In the genomic region with DNA sequence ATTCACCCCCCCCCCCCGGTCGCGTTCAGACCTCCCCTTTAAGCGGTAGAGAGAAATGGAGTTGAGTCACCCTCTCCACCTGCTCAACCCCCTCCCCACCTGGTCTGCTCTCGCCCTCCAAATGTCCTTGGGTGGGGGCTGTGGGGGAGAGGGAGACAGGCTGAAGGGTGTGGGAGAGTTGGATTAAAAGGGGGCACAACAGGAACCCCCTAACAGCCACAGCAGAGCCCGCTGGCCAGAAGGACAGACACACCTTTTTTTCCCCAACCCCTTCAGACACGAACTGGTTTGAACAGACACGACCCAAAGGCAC, we compare ENCODE assay signal across 9 mouse cellular contexts. TPM values are rescaled to one million over a fixed set of nuclear protein-coding genes. Genes with fewer than 3 reads are reported as not detected.
A peak's percentile ranks its signal among the peaks of the same experiment; 100 is the strongest.
DNase-seq lines count a peak whose midpoint lies in the region; ATAC-seq and TF ChIP-seq lines count a peak whose summit lies in the region.
"Had no signal": no experiment of that assay in that cellular context is flagged by ENCODE, and none has a peak within 500 bp of the region (broad histone marks: within the 10 kb centered on the region; RNA-seq: fewer than 3 reads in every experiment).

No protein-coding gene starts in this region.

- H3K4me2 ChIP-seq in kidney, postnatal 0 days (ENCODE audit: low read length): peak overlapping the region; percentile 47
- H3K4me2 ChIP-seq in hindbrain, embryonic 16.5 days (ENCODE audit: low read length): peak overlapping the region; percentile 95
- H3K4me2 ChIP-seq in midbrain, embryonic 16.5 days (ENCODE audit: low read length): peak overlapping the region; percentile 99

- WGBS in kidney, postnatal 0 days: 2% methylated on average over 8 of the region's 8 CpGs
- 0% methylated on average over 8 of the region's 8 CpGs for WGBS in embryonic facial prominence, embryonic 10.5 days
- WGBS in hindbrain, embryonic 16.5 days: 2% methylated on average over 8 of the region's 8 CpGs
- 2% methylated on average over 8 of the region's 8 CpGs for WGBS in midbrain, embryonic 16.5 days

- H3K4me1 ChIP-seq in kidney, postnatal 0 days (replicated peaks; ENCODE audit: insufficient read depth, low read length): peaks cover 23% of the 10 kb centered on the region
- H3K4me1 ChIP-seq in embryonic facial prominence, embryonic 10.5 days: peaks cover 59% of the 10 kb centered on the region
- peaks cover 23% of the 10 kb centered on the region for H3K4me1 ChIP-seq in hindbrain, embryonic 16.5 days (ENCODE audit: control insufficient read depth, insufficient read depth, low read depth, low read length)
- H3K4me1 ChIP-seq in midbrain, embryonic 16.5 days (ENCODE audit: control insufficient read depth, insufficient read depth, low read length): peaks cover 31% of the 10 kb centered on the region

- no peak for TF ChIP-seq CTCF in kidney, postnatal 0 days (IDR thresholded peaks at IDR 0.05; ENCODE audit: low read depth)

- H3K36me3 ChIP-seq in kidney, postnatal 0 days (ENCODE audit: insufficient read depth, low read length): no peaks in the 10 kb centered on the region
- no peaks in the 10 kb centered on the region for H3K36me3 ChIP-seq in embryonic facial prominence, embryonic 10.5 days (replicated peaks)
- no peaks in the 10 kb centered on the region for H3K36me3 ChIP-seq in hindbrain, embryonic 16.5 days (ENCODE audit: control insufficient read depth, insufficient read depth, low read length)
- H3K36me3 ChIP-seq in midbrain, embryonic 16.5 days (ENCODE audit: control insufficient read depth, insufficient read depth, low read length): no peaks in the 10 kb centered on the region

- ATAC-seq in kidney, postnatal 0 days (replicated peaks; ENCODE audit: low FRiP score, low read depth): no peak
- peak; percentile 4; the same call in 1 of the 2 replicates for ATAC-seq in hindbrain, embryonic 16.5 days
- peak; percentile 10 for ATAC-seq in midbrain, embryonic 16.5 days

- no peak overlapping the region for H3K27ac ChIP-seq in kidney, postnatal 0 days
- H3K27ac ChIP-seq in embryonic facial prominence, embryonic 10.5 days (replicated peaks): no peak overlapping the region
- H3K27ac ChIP-seq in hindbrain, embryonic 16.5 days (ENCODE audit: low read depth, low read length): peak overlapping the region; percentile 69
- peak overlapping the region; percentile 67; the same call in 1 of the 2 replicates for H3K27ac ChIP-seq in midbrain, embryonic 16.5 days (ENCODE audit: low read length)

- peaks cover 62% of the 10 kb centered on the region for H3K27me3 ChIP-seq in kidney, postnatal 0 days (ENCODE audit: insufficient read depth, low read length)
- H3K27me3 ChIP-seq in embryonic facial prominence, embryonic 10.5 days (replicated peaks; ENCODE audit: low read depth, poor library complexity, severe bottlenecking): peaks cover 100% of the 10 kb centered on the region
- peaks cover 40% of the 10 kb centered on the region for H3K27me3 ChIP-seq in hindbrain, embryonic 16.5 days (replicated peaks; ENCODE audit: control insufficient read depth, insufficient read depth, low read length)
- H3K27me3 ChIP-seq in midbrain, embryonic 16.5 days (ENCODE audit: control insufficient read depth, insufficient read depth, low read depth, low read length): peaks cover 33% of the 10 kb centered on the region

- H3K4me3 ChIP-seq in kidney, postnatal 0 days (replicated peaks; ENCODE audit: low read depth, low read length): peak overlapping the region; percentile 12; the same call in 1 of the 2 replicates
- H3K4me3 ChIP-seq in embryonic facial prominence, embryonic 10.5 days: peak overlapping the region; percentile 58
- H3K4me3 ChIP-seq in hindbrain, embryonic 16.5 days (ENCODE audit: low read length): peak overlapping the region; percentile 53
- H3K4me3 ChIP-seq in midbrain, embryonic 16.5 days (ENCODE audit: low read depth, low read length): peak overlapping the region; percentile 59

- no peak for DNase-seq in kidney, postnatal 0 days (ENCODE audit: low spot score)
- no peak for DNase-seq in kidney, adult 18-20 months
- DNase-seq in embryonic facial prominence, embryonic 10.5 days (ENCODE audit: low spot score): no peak
- DNase-seq in urinary bladder, adult 18-20 months (ENCODE audit: low spot score in 2 of 2): no peak
- DNase-seq in cerebellum, adult 9-10 months: no peak
- no peak for DNase-seq in adrenal gland, adult 2 months
- DNase-seq: gastrocnemius, postnatal 14 days had no signal

- no peaks in the 10 kb centered on the region for H3K9me3 ChIP-seq in kidney, postnatal 0 days (replicated peaks; ENCODE audit: low read length)
- H3K9me3 ChIP-seq in embryonic facial prominence, embryonic 10.5 days: no peaks in the 10 kb centered on the region
- H3K9me3 ChIP-seq in hindbrain, embryonic 16.5 days (ENCODE audit: control insufficient read depth, low read length): no peaks in the 10 kb centered on the region
- no peaks in the 10 kb centered on the region for H3K9me3 ChIP-seq in midbrain, embryonic 16.5 days (replicated peaks; ENCODE audit: control insufficient read depth, low read length, poor library complexity, severe bottlenecking)

- no peak overlapping the region for H3K9ac ChIP-seq in kidney, postnatal 0 days (ENCODE audit: low read depth, low read length)
- peak overlapping the region; percentile 64 for H3K9ac ChIP-seq in hindbrain, embryonic 16.5 days (ENCODE audit: low read depth, low read length)
- H3K9ac ChIP-seq in midbrain, embryonic 16.5 days (ENCODE audit: low read depth, low read length): peak overlapping the region; percentile 33

RNA-seq across cellular contexts. Expression of a gene that starts 3.0 kb away (rescaled TPM):
- polyA plus RNA-seq in kidney, postnatal 0 days (2015; fragmentation: Nextera tagmentation; extraction: Ambion mirVana): 0.21 and 0.42 TPM in 2 replicates
- polyA plus RNA-seq in embryonic facial prominence, embryonic 10.5 days (2016; fragmentation: Nextera tagmentation; extraction: Ambion mirVana): 0.39 and 0.40 TPM in 2 replicates
- polyA plus RNA-seq in hindbrain, embryonic 16.5 days (2015; fragmentation: Nextera tagmentation; extraction: Ambion mirVana): 14.1 and 17.0 TPM in 2 replicates
- polyA plus RNA-seq in midbrain, embryonic 16.5 days (2015; fragmentation: Nextera tagmentation; extraction: Ambion mirVana): 12.6 and 15.6 TPM in 2 replicates
- total RNA-seq in adrenal gland, adult 2 months (2021): 10 to 100 TPM; 10.1 to 51.2 TPM
- 5.3 and 7.0 TPM in 2 replicates for polyA plus RNA-seq in adrenal gland, adult 2 months (2012; rRNA removed)
- total RNA-seq: gastrocnemius, postnatal 14 days had no signal

RNA-seq across cellular contexts. Expression of a gene that starts 16.7 kb away (rescaled TPM):
- polyA plus RNA-seq in kidney, postnatal 0 days (2015; fragmentation: Nextera tagmentation; extraction: Ambion mirVana): 160 and 172 TPM in 2 replicates
- 177 and 178 TPM in 2 replicates for polyA plus RNA-seq in embryonic facial prominence, embryonic 10.5 days (2016; fragmentation: Nextera tagmentation; extraction: Ambion mirVana)
- polyA plus RNA-seq in hindbrain, embryonic 16.5 days (2015; fragmentation: Nextera tagmentation; extraction: Ambion mirVana): 242 and 260 TPM in 2 replicates
- 296 and 303 TPM in 2 replicates for polyA plus RNA-seq in midbrain, embryonic 16.5 days (2015; fragmentation: Nextera tagmentation; extraction: Ambion mirVana)
- total RNA-seq in adrenal gland, adult 2 months (2021): 100 to 1,000 TPM in 1 of 2 experiments, 10 to 100 TPM in 1; 75.4 to 114 TPM
- polyA plus RNA-seq in adrenal gland, adult 2 months (2012; rRNA removed): 46.5 and 56.7 TPM in 2 replicates

RNA-seq across cellular contexts. Expression of a gene that starts 41.4 kb away (rescaled TPM):
- polyA plus RNA-seq in kidney, postnatal 0 days (2015; fragmentation: Nextera tagmentation; extraction: Ambion mirVana): 86.5 and 91.1 TPM in 2 replicates
- 106 and 117 TPM in 2 replicates for polyA plus RNA-seq in embryonic facial prominence, embryonic 10.5 days (2016; fragmentation: Nextera tagmentation; extraction: Ambion mirVana)
- 144 and 156 TPM in 2 replicates for polyA plus RNA-seq in hindbrain, embryonic 16.5 days (2015; fragmentation: Nextera tagmentation; extraction: Ambion mirVana)
- 136 and 144 TPM in 2 replicates for polyA plus RNA-seq in midbrain, embryonic 16.5 days (2015; fragmentation: Nextera tagmentation; extraction: Ambion mirVana)
- total RNA-seq in adrenal gland, adult 2 months (2021): 100 to 1,000 TPM; 102 to 109 TPM
- 151 and 155 TPM in 2 replicates for polyA plus RNA-seq in adrenal gland, adult 2 months (2012; rRNA removed)

RNA-seq across cellular contexts. Expression of a gene that starts 42.4 kb away (rescaled TPM):
- 30.6 and 32.0 TPM in 2 replicates for polyA plus RNA-seq in kidney, postnatal 0 days (2015; fragmentation: Nextera tagmentation; extraction: Ambion mirVana)
- 42.6 and 44.6 TPM in 2 replicates for polyA plus RNA-seq in embryonic facial prominence, embryonic 10.5 days (2016; fragmentation: Nextera tagmentation; extraction: Ambion mirVana)
- 36.3 and 39.7 TPM in 2 replicates for polyA plus RNA-seq in hindbrain, embryonic 16.5 days (2015; fragmentation: Nextera tagmentation; extraction: Ambion mirVana)
- 34.7 and 37.9 TPM in 2 replicates for polyA plus RNA-seq in midbrain, embryonic 16.5 days (2015; fragmentation: Nextera tagmentation; extraction: Ambion mirVana)
- total RNA-seq in adrenal gland, adult 2 months (2021): 10 to 100 TPM; 68.5 to 74.3 TPM
- polyA plus RNA-seq in adrenal gland, adult 2 months (2012; rRNA removed): 75.6 and 86.3 TPM in 2 replicates

RNA-seq across cellular contexts. Expression of a gene that starts 42.8 kb away (rescaled TPM):
- polyA plus RNA-seq in kidney, postnatal 0 days (2015; fragmentation: Nextera tagmentation; extraction: Ambion mirVana): 0.05 and 0.13 TPM in 2 replicates
- 0.12 TPM in 1 of 2 replicates, not detected in the other for polyA plus RNA-seq in embryonic facial prominence, embryonic 10.5 days (2016; fragmentation: Nextera tagmentation; extraction: Ambion mirVana)
- polyA plus RNA-seq in hindbrain, embryonic 16.5 days (2015; fragmentation: Nextera tagmentation; extraction: Ambion mirVana): 0.14 TPM in 1 of 2 replicates, not detected in the other
- 0.25 and 0.41 TPM in 2 replicates for polyA plus RNA-seq in midbrain, embryonic 16.5 days (2015; fragmentation: Nextera tagmentation; extraction: Ambion mirVana)
- 1 to 10 TPM; 3.9 to 5.3 TPM for total RNA-seq in adrenal gland, adult 2 months (2021)
- polyA plus RNA-seq in adrenal gland, adult 2 months (2012; rRNA removed): 1.3 and 2.1 TPM in 2 replicates

Comparison
In these comparisons a context has a peak if more than half of its experiments do, and no peak if none do; other contexts are left out.
1. H3K27ac ChIP-seq: peak in hindbrain, embryonic 16.5 days (single experiment) and midbrain, embryonic 16.5 days (single experiment); none in kidney, postnatal 0 days (single experiment) and embryonic facial prominence, embryonic 10.5 days (single experiment).
2. H3K4me2 ChIP-seq: peak in every context shown above with its lines; median percentile 99 in midbrain, embryonic 16.5 days; 95 in hindbrain, embryonic 16.5 days; 47 in kidney, postnatal 0 days.
3. Peak in every context shown above with its lines, with median percentiles within 50 percentile points of each other: H3K4me3 ChIP-seq.